Mouse (Mus musculus): Measurements from ENCODE around the gene Dock2. TPM values are rescaled to one million over a fixed set of nuclear protein-coding genes. Genes with fewer than 3 reads are reported as not detected.
A peak's percentile ranks its signal among the peaks of the same experiment; 100 is the strongest.

Dock2 gene
- total and polyA plus RNA-seq, 2 experiments from 2014 or later = 0.33 to 3.1 TPM

- Histone ChIP-seq H3K4me2 (ENCODE audit: low read depth, low read length) (no peak overlapping the region), H3K36me3 (replicated peaks; ENCODE audit: control insufficient read depth, insufficient read depth, low read length) (no peaks in the 10 kb centered on the region), H3K4me3 (ENCODE audit: low read depth, low read length) (no peak overlapping the region), H3K9me3 (replicated peaks; ENCODE audit: control insufficient read depth, low read length) (no peaks in the 10 kb centered on the region), H3K27me3 (ENCODE audit: control insufficient read depth, insufficient read depth, low read length) (no peaks in the 10 kb centered on the region), H3K9ac (replicated peaks; ENCODE audit: low read depth, low read length) (no peak overlapping the region), H3K4me1 (ENCODE audit: control insufficient read depth, insufficient read depth) (no peaks in the 10 kb centered on the region), H3K27ac (ENCODE audit: low read depth) (no peak overlapping the region)
- ATAC-seq (ENCODE audit: insufficient read depth, low read depth) (no peak), DNase-seq (ENCODE audit: low spot score) (no peak)
- TF ChIP-seq CTCF (IDR thresholded peaks at IDR 0.05; ENCODE audit: low read depth) = no peak; the same call in 1 of the 2 replicates
- 45% methylated on average over 8 of the region's 8 CpGs for WGBS
Measured at GRCm38 (mm10) chr11:34704384-34705107, 79.1 kb downstream of the Dock2 start.

- no peaks in the 10 kb centered on the region for H3K36me3 ChIP-seq (replicated peaks; ENCODE audit: control insufficient read depth, insufficient read depth, low read length)
- no peak for ATAC-seq (ENCODE audit: insufficient read depth, low read depth)
- 53% methylated on average over 6 of the region's 6 CpGs for whole genome bisulfite sequencing
Measured at GRCm38 (mm10) chr11:34703851-34704250, 79.8 kb downstream of the Dock2 start.

GRCm38 (mm10) chr11:34681790-34682189, 101.9 kb downstream of the Dock2 start:
- TF ChIP-seq EP300 (IDR thresholded peaks at IDR 0.05; ENCODE audit: low read depth) = no peak
- no peak for TF ChIP-seq CTCF (IDR thresholded peaks at IDR 0.05; ENCODE audit: low read depth)
- no peaks in the 10 kb centered on the region for H3K4me1 ChIP-seq (ENCODE audit: control insufficient read depth, insufficient read depth)
- H3K9me3 ChIP-seq (replicated peaks; ENCODE audit: control insufficient read depth, low read length) = peaks cover 9% of the 10 kb centered on the region
- ATAC-seq (ENCODE audit: insufficient read depth, low read depth) (no peak), DNase-seq (ENCODE audit: low spot score) (peak; percentile 38)
- H3K27ac ChIP-seq (ENCODE audit: low read depth) = no peak overlapping the region
- WGBS = 49% methylated on average over 8 of the region's 8 CpGs
- no peaks in the 10 kb centered on the region for H3K27me3 ChIP-seq (ENCODE audit: control insufficient read depth, insufficient read depth, low read length)
- H3K4me2 ChIP-seq (ENCODE audit: low read depth, low read length) = no peak overlapping the region
- no peak overlapping the region for H3K4me3 ChIP-seq (ENCODE audit: low read depth, low read length)
- H3K9ac ChIP-seq (replicated peaks; ENCODE audit: low read depth, low read length) = no peak overlapping the region
- no peaks in the 10 kb centered on the region for H3K36me3 ChIP-seq (replicated peaks; ENCODE audit: control insufficient read depth, insufficient read depth, low read length)

More at GRCm38 (mm10) chr11:34703851-34704250, 79.8 kb downstream of the Dock2 start:
- no peak overlapping the region for H3K4me2 ChIP-seq (ENCODE audit: low read depth, low read length)
- H3K9me3 ChIP-seq (replicated peaks; ENCODE audit: control insufficient read depth, low read length) = no peaks in the 10 kb centered on the region
- H3K27ac ChIP-seq (ENCODE audit: low read depth) = no peak overlapping the region
- no peak for DNase-seq (ENCODE audit: low spot score)
- TF ChIP-seq EP300 (IDR thresholded peaks at IDR 0.05; ENCODE audit: low read depth) (no peak), CTCF (IDR thresholded peaks at IDR 0.05; ENCODE audit: low read depth) (no peak)
- H3K4me3 ChIP-seq (ENCODE audit: low read depth, low read length) = no peak overlapping the region
- no peaks in the 10 kb centered on the region for H3K4me1 ChIP-seq (ENCODE audit: control insufficient read depth, insufficient read depth)
- no peaks in the 10 kb centered on the region for H3K27me3 ChIP-seq (ENCODE audit: control insufficient read depth, insufficient read depth, low read length)
- H3K9ac ChIP-seq (replicated peaks; ENCODE audit: low read depth, low read length) = no peak overlapping the region

GRCm38 (mm10) chr11:34544631-34545030, 239.1 kb downstream of the Dock2 start:
- H3K4me2 ChIP-seq (ENCODE audit: low read depth, low read length) = no peak overlapping the region
- WGBS = 76% methylated on average over 7 of the region's 7 CpGs
- no peaks in the 10 kb centered on the region for H3K27me3 ChIP-seq (ENCODE audit: control insufficient read depth, insufficient read depth, low read length)
- no peak for TF ChIP-seq EP300 (IDR thresholded peaks at IDR 0.05; ENCODE audit: low read depth)
- no peak for TF ChIP-seq CTCF (IDR thresholded peaks at IDR 0.05; ENCODE audit: low read depth)
- H3K9ac ChIP-seq (replicated peaks; ENCODE audit: low read depth, low read length) = no peak overlapping the region
- DNase-seq (ENCODE audit: low spot score) (no peak), ATAC-seq (ENCODE audit: insufficient read depth, low read depth) (no peak)
- H3K4me3 ChIP-seq (ENCODE audit: low read depth, low read length) = no peak overlapping the region
- no peaks in the 10 kb centered on the region for H3K36me3 ChIP-seq (replicated peaks; ENCODE audit: control insufficient read depth, insufficient read depth, low read length)
- H3K27ac ChIP-seq (ENCODE audit: low read depth) = no peak overlapping the region
- no peaks in the 10 kb centered on the region for H3K4me1 ChIP-seq (ENCODE audit: control insufficient read depth, insufficient read depth)
- H3K9me3 ChIP-seq (replicated peaks; ENCODE audit: control insufficient read depth, low read length) = peaks cover 22% of the 10 kb centered on the region

GRCm38 (mm10) chr11:34532131-34532530, 251.6 kb downstream of the Dock2 start:
- Histone ChIP-seq H3K4me3 (ENCODE audit: low read depth, low read length) (no peak overlapping the region), H3K27ac (ENCODE audit: low read depth) (no peak overlapping the region), H3K27me3 (ENCODE audit: control insufficient read depth, insufficient read depth, low read length) (no peaks in the 10 kb centered on the region), H3K9ac (replicated peaks; ENCODE audit: low read depth, low read length) (no peak overlapping the region), H3K9me3 (replicated peaks; ENCODE audit: control insufficient read depth, low read length) (no peaks in the 10 kb centered on the region), H3K4me1 (ENCODE audit: control insufficient read depth, insufficient read depth) (no peaks in the 10 kb centered on the region), H3K36me3 (replicated peaks; ENCODE audit: control insufficient read depth, insufficient read depth, low read length) (no peaks in the 10 kb centered on the region), H3K4me2 (ENCODE audit: low read depth, low read length) (no peak overlapping the region)
- 88% methylated on average over 10 of the region's 10 CpGs for WGBS
- no peak for DNase-seq (ENCODE audit: low spot score)
- no peak for ATAC-seq (ENCODE audit: insufficient read depth, low read depth)
- no peak for TF ChIP-seq CTCF (IDR thresholded peaks at IDR 0.05; ENCODE audit: low read depth)
- TF ChIP-seq EP300 (IDR thresholded peaks at IDR 0.05; ENCODE audit: low read depth) = no peak

GRCm38 (mm10) chr11:34530971-34531370, 252.7 kb downstream of the Dock2 start:
- Histone ChIP-seq H3K9ac (replicated peaks; ENCODE audit: low read depth, low read length) (no peak overlapping the region), H3K4me1 (ENCODE audit: control insufficient read depth, insufficient read depth) (no peaks in the 10 kb centered on the region), H3K27ac (ENCODE audit: low read depth) (no peak overlapping the region), H3K36me3 (replicated peaks; ENCODE audit: control insufficient read depth, insufficient read depth, low read length) (no peaks in the 10 kb centered on the region), H3K4me2 (ENCODE audit: low read depth, low read length) (no peak overlapping the region), H3K27me3 (ENCODE audit: control insufficient read depth, insufficient read depth, low read length) (no peaks in the 10 kb centered on the region), H3K4me3 (ENCODE audit: low read depth, low read length) (no peak overlapping the region), H3K9me3 (replicated peaks; ENCODE audit: control insufficient read depth, low read length) (no peaks in the 10 kb centered on the region)
- TF ChIP-seq CTCF (IDR thresholded peaks at IDR 0.05; ENCODE audit: low read depth) (no peak), EP300 (IDR thresholded peaks at IDR 0.05; ENCODE audit: low read depth) (no peak)
- WGBS = 80% methylated on average over 3 of the region's 3 CpGs
- DNase-seq (ENCODE audit: low spot score) = no peak
- ATAC-seq (ENCODE audit: insufficient read depth, low read depth) = no peak
